Mouse (Mus musculus): ENCODE results near the gene Nrn1l.

GRCm38 (mm10) chr8:105942026-105942425, 48.7 kb downstream of the Nrn1l start:
- TF ChIP-seq CTCF (IDR thresholded peaks at IDR 0.05; ENCODE audit: borderline replicate concordance, extremely low read depth, insufficient read depth, insufficient read length) (no peak), POLR2A (IDR thresholded peaks at IDR 0.05; ENCODE audit: borderline replicate concordance, extremely low read depth, insufficient read depth, insufficient read length, poor library complexity, severe bottlenecking) (no peak)

Measured in brain, embryonic 14.5 days (tissue).